Mouse (Mus musculus) embryonic facial prominence, embryonic 11.5 days (tissue): ENCODE measurements at regions not wholly inside any gene's neighbourhood (a gene's known extent, or its start where the extent isn't known, plus 50 kb on each side); places are given as distances from the start of the nearest gene placed in this dataset.

Experiments
- ATAC-seq: fragments of 200-750 bp; cut with Nextera tagmentation; replicated peaks from 2 replicates; pipeline ENCODE4 v1.8.0; 2017; ENCODE audit warnings: low read depth; ENCODE audit not compliant: insufficient number of reproducible peaks, low FRiP score, low TSS enrichment
- DNase-seq: peaks from one replicate; pipeline ENCODE4 v3.0.0-alpha.2; 2015; ENCODE audit warnings: low spot score
- H3K27ac ChIP-seq: fragments of 300-500 bp; sonication (generic); replicated peaks from 2 replicates; pipeline ENCODE4 v1.5.1; 2014; ENCODE audit warnings: mild to moderate bottlenecking, low read depth, low read length, control low read depth
- H3K27me3 ChIP-seq: fragments of 300-500 bp; sonication (generic); 2 replicates; pipeline ENCODE4 v1.6.1; 2014; ENCODE audit warnings: mild to moderate bottlenecking, low read length, moderate library complexity, mixed read lengths; ENCODE audit not compliant: control insufficient read depth, insufficient read depth
- H3K36me3 ChIP-seq: fragments of 300-500 bp; sonication (generic); replicated peaks from 2 replicates; pipeline ENCODE4 v1.6.1; 2014; ENCODE audit warnings: low read depth, mild to moderate bottlenecking, low read length, moderate library complexity, mixed read lengths; ENCODE audit not compliant: control insufficient read depth, insufficient read depth
- H3K4me1 ChIP-seq: fragments of 300-500 bp; sonication (generic); 2 replicates; pipeline ENCODE4 v1.6.1; 2014; ENCODE audit warnings: low read length, mixed read lengths; ENCODE audit not compliant: control insufficient read depth, insufficient read depth
- H3K4me2 ChIP-seq: fragments of 300-500 bp; sonication (generic); 2 replicates; pipeline ENCODE4 v1.6.1; 2014; ENCODE audit warnings: low read depth, mild to moderate bottlenecking, control low read depth, low read length, moderate library complexity
- H3K4me3 ChIP-seq: fragments of 300-500 bp; sonication (generic); 2 replicates; pipeline ENCODE4 v1.5.1; 2014; ENCODE audit warnings: low read depth, low read length, control low read depth
- H3K9ac ChIP-seq: fragments of 300-500 bp; sonication (generic); replicated peaks from 2 replicates; pipeline ENCODE4 v1.6.1; 2014; ENCODE audit warnings: mild to moderate bottlenecking, control low read depth, low read length
- H3K9me3 ChIP-seq: fragments of 300-500 bp; sonication (generic); replicated peaks from 2 replicates; pipeline ENCODE4 v1.6.1; 2016; ENCODE audit warnings: mild to moderate bottlenecking, low read length, inconsistent platforms, mixed read lengths; ENCODE audit not compliant: control insufficient read depth
- WGBS: fragments of 180-500 bp; shearing (Covaris S2); extraction: QIAGEN DNeasy Blood & Tissue Kit; methylation state at CpG from one replicate; pipeline ENCODE4 v1.1.7; 2014; 5-methylcytosine and 5-hydroxymethylcytosine counted together

DNA sequence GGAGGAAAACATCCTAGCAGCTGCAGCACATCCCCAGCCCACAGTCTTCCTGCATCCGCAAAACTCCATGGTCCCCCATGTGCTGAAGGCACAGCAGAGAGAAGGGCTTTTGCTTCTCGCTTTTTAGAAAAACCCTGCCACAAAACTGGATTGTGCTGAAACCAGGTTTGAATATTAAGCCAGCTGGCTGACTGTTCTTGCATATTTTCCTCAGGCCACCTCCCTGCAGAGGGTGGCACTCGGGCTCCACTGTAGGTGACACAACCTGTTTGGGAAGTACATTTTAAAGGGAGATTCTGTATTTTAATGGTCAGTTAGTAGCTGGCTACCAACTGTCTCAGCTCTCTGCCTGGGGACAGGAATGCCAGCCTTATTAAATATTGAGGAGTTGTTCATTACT, 133.7 kb downstream of the Anxa2 start:
- no peak overlapping the region for H3K4me3 ChIP-seq
- 80% methylated on average over 3 of the region's 3 CpGs for WGBS
- no peaks in the 10 kb centered on the region for H3K27me3 ChIP-seq
- no peak overlapping the region for H3K4me2 ChIP-seq
- no peaks in the 10 kb centered on the region for H3K9me3 ChIP-seq
- H3K4me1 ChIP-seq, result no peaks in the 10 kb centered on the region
- ATAC-seq (no peak), DNase-seq (no peak)
- no peak overlapping the region for H3K27ac ChIP-seq
- no peaks in the 10 kb centered on the region for H3K36me3 ChIP-seq
- H3K9ac ChIP-seq, result no peak overlapping the region

DNA sequence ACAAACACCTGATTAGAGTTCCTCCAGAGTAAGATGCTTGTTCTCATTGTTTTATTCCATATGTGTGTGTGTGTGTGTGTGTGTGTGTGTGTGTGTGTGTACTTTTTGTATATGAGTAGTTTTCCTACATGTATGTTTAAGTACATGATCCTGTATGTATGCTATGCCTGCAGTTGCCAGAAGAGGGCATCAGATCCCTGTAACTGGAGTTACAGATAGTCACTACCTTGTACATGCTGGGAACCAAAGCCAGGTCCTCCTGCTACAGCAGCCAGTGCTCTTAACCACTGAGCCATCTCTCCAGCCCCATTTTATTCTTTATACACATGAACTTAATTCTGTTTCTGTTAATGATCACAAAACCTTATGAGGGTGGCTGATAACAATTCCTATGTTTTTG, 127.8 kb downstream of the Anxa2 start:
- DNase-seq, result no peak
- Histone ChIP-seq H3K4me1 (no peaks in the 10 kb centered on the region), H3K9me3 (no peaks in the 10 kb centered on the region), H3K27ac (no peak overlapping the region), H3K36me3 (no peaks in the 10 kb centered on the region), H3K4me3 (no peak overlapping the region), H3K9ac (no peak overlapping the region), H3K27me3 (no peaks in the 10 kb centered on the region), H3K4me2 (no peak overlapping the region)
- no peak for ATAC-seq

DNA sequence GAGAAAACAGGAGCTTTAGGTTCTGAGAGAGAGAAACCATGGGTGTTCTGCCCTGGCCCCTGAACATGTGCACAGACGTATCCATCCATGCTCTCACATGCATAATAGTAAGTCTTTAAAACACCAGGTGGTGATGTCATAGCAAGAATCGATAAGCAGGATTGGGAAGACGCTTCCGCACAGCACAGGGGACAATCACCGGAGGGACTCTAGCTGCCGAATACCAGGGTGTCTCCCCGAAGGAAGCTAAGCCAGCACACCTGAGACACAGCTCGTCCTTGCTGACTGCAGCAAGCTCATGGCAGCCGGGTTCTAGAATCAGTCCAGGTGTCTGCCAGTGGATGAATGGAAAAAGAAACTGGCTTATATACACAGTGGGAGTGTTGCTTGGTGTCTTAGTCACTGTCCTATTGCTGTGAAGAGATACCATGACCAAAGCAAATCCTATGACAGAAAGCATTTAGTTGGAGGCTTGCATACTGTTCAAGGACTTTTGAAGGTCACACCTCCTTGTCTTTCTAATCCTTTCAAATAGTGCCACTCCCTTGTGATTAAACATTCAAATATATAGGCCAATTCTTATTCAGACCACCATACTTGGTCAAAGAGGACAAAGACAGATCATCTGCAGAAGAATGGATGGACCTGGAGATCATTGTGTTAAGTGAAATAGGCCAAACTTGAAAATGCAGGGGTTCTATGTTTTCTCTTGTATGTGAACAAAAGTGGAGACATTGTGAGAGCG, 124.4 kb downstream of the Anxa2 start:
- 89% methylated on average over 10 of the region's 10 CpGs for WGBS
- H3K27me3 ChIP-seq, result no peaks in the 10 kb centered on the region
- no peak overlapping the region for H3K27ac ChIP-seq
- H3K36me3 ChIP-seq, result no peaks in the 10 kb centered on the region
- no peak overlapping the region for H3K9ac ChIP-seq
- H3K4me1 ChIP-seq, result no peaks in the 10 kb centered on the region
- no peak overlapping the region for H3K4me3 ChIP-seq
- no peaks in the 10 kb centered on the region for H3K9me3 ChIP-seq
- no peak overlapping the region for H3K4me2 ChIP-seq
- DNase-seq (no peak), ATAC-seq (no peak)

DNA sequence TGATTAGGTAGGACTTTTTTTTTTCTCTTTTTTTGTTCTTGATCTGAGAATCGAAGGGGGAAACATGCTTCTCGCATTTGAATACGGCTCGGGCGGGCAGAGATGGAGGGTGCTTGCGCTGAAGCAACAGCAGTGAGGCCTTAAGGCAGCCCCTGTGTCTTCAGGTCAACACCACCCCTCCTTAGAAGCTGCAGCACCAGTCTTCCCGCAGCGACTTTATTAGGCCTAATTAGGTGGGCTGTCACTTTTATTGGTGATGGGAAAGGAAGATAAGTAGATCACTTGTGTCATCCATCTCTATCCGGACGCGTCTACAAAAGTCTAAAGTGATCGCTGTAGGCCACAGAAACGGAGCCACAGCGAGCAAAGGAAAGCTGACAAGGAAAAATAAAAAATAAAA, 122.0 kb downstream of the Anxa2 start:
- Histone ChIP-seq H3K9ac (no peak overlapping the region), H3K4me1 (no peaks in the 10 kb centered on the region), H3K4me3 (no peak overlapping the region), H3K27ac (no peak overlapping the region), H3K4me2 (no peak overlapping the region), H3K9me3 (no peaks in the 10 kb centered on the region), H3K27me3 (no peaks in the 10 kb centered on the region), H3K36me3 (no peaks in the 10 kb centered on the region)
- 73% methylated on average over 14 of the region's 14 CpGs for WGBS
- DNase-seq, result no peak
- ATAC-seq, result no peak

DNA sequence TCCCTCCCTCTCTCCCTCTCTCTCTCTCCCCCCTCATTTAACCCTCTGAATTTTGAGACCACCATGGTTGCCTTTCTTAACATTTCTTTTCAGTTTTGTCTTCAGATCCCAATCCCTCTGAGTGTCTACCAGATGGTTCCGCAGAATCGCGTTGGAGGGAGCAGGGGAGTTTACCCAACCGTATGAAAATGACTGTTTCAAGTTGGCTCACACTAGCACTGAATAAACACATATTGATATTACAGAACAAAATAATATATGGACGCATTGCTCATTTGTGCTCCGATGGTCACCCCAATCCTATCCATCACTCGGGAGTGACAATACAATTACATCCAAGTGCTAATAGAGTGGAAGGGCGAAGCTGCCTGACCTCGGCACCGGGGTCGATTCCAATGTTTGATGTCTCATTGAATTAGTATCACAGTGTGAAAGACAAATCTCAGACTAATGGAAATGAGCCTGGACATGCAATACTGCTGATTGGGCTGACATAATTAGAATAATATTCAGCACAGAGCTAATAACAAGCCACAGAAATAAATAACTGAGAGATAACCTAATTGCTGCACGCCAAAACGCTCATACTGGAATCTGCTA, 115.3 kb downstream of the Anxa2 start:
- ATAC-seq (no peak), DNase-seq (no peak)
- WGBS, result 72% methylated on average over 13 of the region's 13 CpGs
- H3K4me3 ChIP-seq, result no peak overlapping the region
- no peaks in the 10 kb centered on the region for H3K36me3 ChIP-seq
- no peak overlapping the region for H3K9ac ChIP-seq
- no peaks in the 10 kb centered on the region for H3K4me1 ChIP-seq
- H3K27me3 ChIP-seq, result no peaks in the 10 kb centered on the region
- H3K4me2 ChIP-seq, result no peak overlapping the region
- no peaks in the 10 kb centered on the region for H3K9me3 ChIP-seq
- H3K27ac ChIP-seq, result no peak overlapping the region

DNA sequence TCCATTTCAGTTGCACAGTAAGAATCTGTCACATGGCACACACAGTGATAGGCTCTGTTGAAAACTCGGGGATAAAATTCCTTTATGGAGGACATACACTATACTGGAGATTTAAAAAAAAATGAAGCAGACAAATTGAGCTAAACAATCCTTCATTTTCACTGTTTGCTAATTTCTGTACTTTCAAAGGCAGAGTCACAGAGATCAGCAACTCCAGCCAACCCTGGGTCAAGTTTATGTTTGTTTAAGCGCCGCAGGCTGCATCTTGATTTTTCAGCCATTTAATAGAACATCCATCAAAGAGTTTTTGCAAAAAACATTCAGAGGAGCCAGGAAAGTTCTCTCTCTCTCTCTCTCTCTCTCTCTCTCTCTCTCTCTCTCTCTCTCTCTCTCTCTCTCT, 114.8 kb downstream of the Anxa2 start:
- no peak for DNase-seq
- H3K4me3 ChIP-seq, result no peak overlapping the region
- no peaks in the 10 kb centered on the region for H3K36me3 ChIP-seq
- H3K9ac ChIP-seq, result no peak overlapping the region
- H3K9me3 ChIP-seq, result no peaks in the 10 kb centered on the region
- WGBS, result 67% methylated on average over 3 of the region's 3 CpGs
- H3K27ac ChIP-seq, result no peak overlapping the region
- no peaks in the 10 kb centered on the region for H3K27me3 ChIP-seq
- no peak overlapping the region for H3K4me2 ChIP-seq
- H3K4me1 ChIP-seq, result no peaks in the 10 kb centered on the region
- no peak for ATAC-seq

DNA sequence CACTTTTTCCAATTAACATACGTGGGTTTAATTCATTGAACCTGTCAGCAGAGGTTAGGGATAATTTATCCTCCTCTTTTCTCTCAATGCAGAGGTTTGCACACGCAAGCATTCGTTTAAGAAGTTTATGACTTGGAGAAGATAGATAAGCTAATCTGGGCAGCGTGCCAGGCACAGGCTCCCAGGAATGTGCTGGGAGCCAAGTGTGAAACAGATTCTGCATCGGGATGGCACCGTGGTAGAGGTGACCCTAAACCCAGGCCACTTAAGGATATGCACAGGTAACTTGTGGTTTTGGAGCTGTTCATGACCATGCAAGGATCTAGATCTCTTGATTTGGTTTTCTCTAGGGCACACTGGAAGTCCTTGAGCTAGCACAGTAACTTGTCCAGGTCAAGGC, 113.6 kb downstream of the Anxa2 start:
- Histone ChIP-seq H3K4me1 (no peaks in the 10 kb centered on the region), H3K9ac (no peak overlapping the region), H3K4me2 (no peak overlapping the region), H3K9me3 (no peaks in the 10 kb centered on the region), H3K4me3 (no peak overlapping the region), H3K27ac (no peak overlapping the region), H3K27me3 (no peaks in the 10 kb centered on the region), H3K36me3 (no peaks in the 10 kb centered on the region)
- WGBS, result 97% methylated on average over 6 of the region's 6 CpGs
- ATAC-seq, result no peak
- no peak for DNase-seq

DNA sequence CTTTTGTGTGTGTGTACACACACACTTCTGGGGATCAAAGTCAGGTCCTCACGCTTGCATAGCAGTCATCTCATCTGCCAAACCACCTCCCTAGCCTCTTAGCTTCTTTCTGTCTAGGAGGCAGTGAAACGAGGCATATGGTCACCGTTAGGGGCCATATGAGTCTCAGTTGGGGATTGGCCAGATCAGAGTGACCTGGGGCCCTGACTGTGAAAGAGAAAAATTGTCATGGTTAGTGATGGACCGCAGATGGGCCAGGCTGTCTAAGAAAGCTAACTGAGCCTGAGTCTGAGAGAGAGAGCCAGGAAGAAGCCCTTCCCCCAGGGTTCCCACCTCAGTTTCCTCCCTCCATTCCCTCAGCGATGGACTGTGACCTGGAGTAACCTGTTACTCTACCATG, 89.8 kb downstream of the Anxa2 start:
- no peak for DNase-seq
- 51% methylated on average over 5 of the region's 5 CpGs for WGBS

More for the DNA sequence above, 89.8 kb downstream of the Anxa2 start:
- ATAC-seq, result no peak
- Histone ChIP-seq H3K4me3 (no peak overlapping the region), H3K27me3 (no peaks in the 10 kb centered on the region), H3K9ac (no peak overlapping the region), H3K4me1 (no peaks in the 10 kb centered on the region), H3K27ac (no peak overlapping the region), H3K4me2 (no peak overlapping the region), H3K9me3 (no peaks in the 10 kb centered on the region), H3K36me3 (no peaks in the 10 kb centered on the region)
